Mouse (Mus musculus): Measurements from ENCODE around the gene Hist1h1b. TPM values are rescaled to one million over a fixed set of nuclear protein-coding genes. Genes with fewer than 3 reads are reported as not detected.
A peak's percentile ranks its signal among the peaks of the same experiment; 100 is the strongest.
"Not testable (repeated sequence)": the region's sequence is repeated elsewhere in the genome, so short reads cannot be mapped to it uniquely, and the experiment has no call there.

The Hist1h1b gene
- total RNA-seq (2021), result 1 to 10 TPM; 8.4 to 9.0 TPM
- long read RNA-seq, experiment 1, result 0 reads
- long read RNA-seq, experiment 2, result 0 reads

DNA sequence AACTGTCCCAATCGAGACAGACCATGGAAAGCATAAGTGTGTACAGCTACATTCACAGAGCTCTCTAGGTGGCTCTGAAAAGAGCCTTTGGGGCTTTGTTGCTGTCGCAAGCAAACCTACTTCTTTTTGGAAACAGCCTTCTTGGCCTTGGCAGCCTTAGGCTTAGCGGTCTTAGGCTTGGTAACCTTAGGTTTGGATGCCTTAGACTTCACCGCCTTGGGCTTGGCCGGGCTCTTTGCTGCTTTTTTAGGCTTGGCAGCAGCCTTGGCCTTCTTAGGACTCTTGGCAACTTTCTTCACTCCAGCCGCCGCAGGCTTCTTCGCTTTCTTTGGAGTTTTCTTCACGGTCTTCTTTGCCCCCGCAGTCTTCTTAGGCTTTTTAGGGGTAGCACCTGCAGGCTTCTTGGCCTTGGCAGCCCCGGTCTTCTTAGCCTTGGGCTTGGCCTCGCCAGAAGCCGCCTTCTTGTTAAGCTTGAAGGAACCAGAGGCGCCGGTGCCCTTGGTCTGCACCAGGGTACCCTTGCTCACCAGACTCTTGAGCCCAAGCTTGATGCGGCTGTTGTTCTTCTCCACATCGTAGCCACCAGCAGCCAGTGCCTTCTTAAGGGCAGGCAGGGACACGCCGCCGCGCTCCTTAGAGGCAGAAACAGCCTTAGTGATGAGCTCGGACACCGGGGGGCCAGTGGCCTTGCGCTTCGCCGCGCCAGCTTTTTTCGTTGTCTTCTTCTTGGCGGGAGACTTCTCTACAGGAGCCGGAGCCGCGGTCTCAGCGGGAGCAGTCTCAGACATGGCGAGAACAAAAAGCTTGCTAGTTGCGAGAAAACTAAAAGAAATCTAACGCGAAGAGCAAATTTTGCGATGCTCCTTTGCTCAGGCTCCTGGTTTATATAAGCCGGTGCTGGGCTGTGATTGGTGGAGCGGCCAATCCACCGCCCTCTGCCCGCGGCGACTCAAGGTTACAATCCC, at the start of gene Hist1h1b:
Gene Hist1h1b (minus strand): TSS at position 859 of the 965 bp plus-strand sequence.
- DNase-seq (ENCODE audit: low spot score in 2 of 2), result peak; percentile 71 to 77

GRCm38 (mm10) chr13:21828511-21828910, 48.1 kb upstream of the Hist1h1b start:
- no peak for DNase-seq (ENCODE audit: low spot score in 2 of 2)

GRCm38 (mm10) chr13:21820082-21820890, 39.9 kb upstream of the Hist1h1b start:
- DNase-seq (ENCODE audit: low spot score in 2 of 2), result not testable (repeated sequence)

GRCm38 (mm10) chr13:21812092-21812491, 31.7 kb upstream of the Hist1h1b start:
- not testable (repeated sequence) for DNase-seq (ENCODE audit: low spot score in 2 of 2)

GRCm38 (mm10) chr13:21811539-21811938, 31.1 kb upstream of the Hist1h1b start, which contains the start of gene Hist1h4m:
Gene Hist1h4m (plus strand): TSS chr13:21811746.
- DNase-seq (ENCODE audit: low spot score in 2 of 2), result peak; percentile 31 to 41

DNA sequence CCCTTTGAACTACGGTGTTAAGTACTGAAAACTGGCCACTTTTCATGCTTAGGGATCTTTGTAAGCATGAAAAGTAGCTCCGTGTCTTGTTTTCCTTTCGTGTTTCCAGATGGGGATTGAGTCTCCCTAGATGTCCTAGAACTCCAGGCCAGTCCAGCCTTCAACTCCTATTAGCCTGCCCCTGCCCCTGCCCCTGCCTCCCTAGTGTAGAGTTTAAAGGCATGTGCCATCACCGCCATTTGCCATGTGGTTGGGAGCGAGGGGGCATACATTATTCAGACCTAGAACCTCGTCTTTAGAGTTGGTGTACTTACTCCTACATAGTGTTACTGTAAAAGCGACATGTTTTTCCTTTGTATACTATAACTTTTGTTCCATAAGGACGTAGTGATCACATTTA, 30.6 kb upstream of the Hist1h1b start:
- DNase-seq (ENCODE audit: low spot score in 2 of 2), result not testable (repeated sequence)

DNA sequence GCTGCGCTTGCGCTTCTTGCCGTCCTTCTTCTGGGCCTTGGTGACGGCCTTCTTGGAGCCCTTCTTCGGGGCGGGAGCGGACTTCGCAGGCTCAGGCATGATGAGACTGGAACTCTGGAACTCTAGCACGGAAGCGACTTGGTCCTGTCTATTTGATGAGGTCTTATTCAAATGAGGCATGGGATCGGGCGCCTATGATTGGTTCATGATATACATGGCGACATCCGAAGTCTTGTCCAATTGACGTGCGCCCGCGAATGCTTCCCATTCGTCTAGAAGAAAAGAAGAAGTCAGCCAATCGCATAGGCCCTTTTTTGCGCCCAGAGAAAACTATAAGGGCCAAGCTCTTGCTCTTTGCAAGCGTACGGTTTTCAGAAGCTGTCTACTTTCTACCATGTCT, 29.6 kb upstream of the Hist1h1b start, which contains the start of the genes Hist1h2bq and Hist1h2ao:
Gene Hist1h2bq (minus strand): TSS at position 125 of the 400 bp plus-strand sequence.
Gene Hist1h2ao (plus strand): TSS at position 393 of the 400 bp plus-strand sequence.
- not testable (repeated sequence) for DNase-seq (ENCODE audit: low spot score in 2 of 2)

DNA sequence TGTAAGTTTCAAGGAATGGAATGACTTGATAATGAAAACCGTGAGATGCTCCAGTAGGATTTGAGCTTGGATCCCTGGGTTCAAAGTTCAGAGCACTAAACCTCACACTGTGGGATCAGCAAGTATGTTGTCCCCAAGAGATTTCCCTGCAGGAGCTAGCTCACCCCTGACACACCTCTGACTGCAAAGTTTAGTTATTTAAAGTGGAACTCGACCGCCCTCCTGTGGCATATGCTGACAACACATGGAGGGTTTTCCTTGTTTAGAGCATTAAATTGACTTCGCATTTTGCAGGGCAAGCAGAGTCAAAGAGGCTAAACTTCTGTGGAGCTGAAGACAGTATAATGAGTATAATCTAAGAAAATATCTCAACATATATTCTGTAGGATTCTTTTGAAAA, 22.6 kb upstream of the Hist1h1b start:
- DNase-seq (ENCODE audit: low spot score in 2 of 2), result not testable (repeated sequence)

- DNase-seq (ENCODE audit: low spot score in 2 of 2), result not testable (repeated sequence)
Measured at GRCm38 (mm10) chr13:21797163-21797562, 16.7 kb upstream of the Hist1h1b start.

- DNase-seq (ENCODE audit: low spot score in 2 of 2), result no peak
Measured at GRCm38 (mm10) chr13:21795584-21795983, 15.2 kb upstream of the Hist1h1b start.

DNA sequence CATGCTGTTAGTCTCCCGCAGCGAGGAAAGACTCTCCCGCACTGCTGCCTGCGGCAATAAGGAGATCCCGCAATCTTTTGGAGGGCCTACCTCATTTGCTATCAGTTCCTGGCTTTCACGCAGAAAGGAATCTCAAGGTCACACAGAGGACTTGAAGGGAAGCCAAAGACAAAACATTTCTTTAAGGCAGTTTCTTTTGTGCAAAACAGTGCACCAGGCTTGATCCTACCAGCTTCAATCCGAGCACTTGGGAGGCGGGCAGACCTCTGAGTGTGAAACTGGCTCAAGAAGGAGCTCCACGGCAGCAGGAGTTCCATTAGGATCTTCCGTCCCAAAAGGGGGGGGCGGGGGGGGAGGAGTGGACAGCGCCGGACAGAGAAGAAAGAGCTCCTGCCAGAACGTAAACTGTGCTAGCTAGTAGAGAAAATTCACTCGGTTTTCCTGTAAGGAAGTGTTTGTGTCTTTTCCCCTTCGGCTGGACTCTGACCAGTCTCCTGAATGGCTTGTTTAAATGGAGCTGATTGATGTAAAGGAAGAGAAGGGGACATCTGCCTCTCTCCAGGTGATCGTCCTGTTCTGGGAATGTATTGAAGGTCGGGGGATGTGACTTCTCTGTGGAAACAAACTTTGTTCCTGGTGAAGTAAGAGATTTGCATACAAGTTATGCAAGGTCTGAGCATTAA, 10.3 kb upstream of the Hist1h1b start:
- no peak for DNase-seq (ENCODE audit: low spot score in 2 of 2)

GRCm38 (mm10) chr13:21789925-21790324, 9.5 kb upstream of the Hist1h1b start:
- no peak for DNase-seq (ENCODE audit: low spot score in 2 of 2)

DNA sequence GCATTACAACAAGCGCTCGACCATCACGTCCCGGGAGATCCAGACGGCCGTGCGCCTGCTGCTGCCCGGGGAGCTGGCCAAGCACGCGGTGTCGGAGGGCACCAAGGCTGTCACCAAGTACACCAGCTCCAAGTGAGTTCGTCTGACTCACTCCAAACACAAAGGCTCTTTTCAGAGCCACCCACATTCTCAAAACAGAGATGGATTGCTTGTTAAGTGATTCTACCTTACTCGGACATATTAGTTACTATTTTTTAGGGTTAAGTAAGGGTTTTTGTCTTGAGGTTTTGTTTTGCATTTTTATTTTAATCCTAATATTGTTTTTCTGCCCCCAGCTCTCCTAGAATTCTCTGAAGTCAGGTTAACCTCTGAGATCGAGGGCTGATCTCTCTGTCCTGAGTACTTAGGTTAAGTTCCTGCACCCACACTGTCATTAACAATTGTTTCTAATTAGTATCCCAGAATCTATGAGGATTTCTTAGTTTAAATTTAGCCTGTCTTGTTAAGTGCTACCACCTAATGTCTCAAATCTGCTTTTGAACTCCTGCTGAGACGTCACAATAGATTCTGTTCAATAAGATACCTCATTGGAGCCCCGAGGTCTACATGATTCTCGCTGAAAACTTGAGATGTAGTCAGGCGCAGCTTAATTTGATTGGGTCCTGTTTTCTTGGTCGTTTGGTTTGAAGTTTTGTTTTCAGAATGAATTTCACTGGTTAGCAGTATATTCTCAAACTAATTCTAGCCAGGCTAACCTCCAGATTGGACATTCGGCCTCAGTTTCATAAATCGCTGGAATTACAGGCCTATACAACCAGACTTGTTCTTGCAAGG, 7.6 kb upstream of the Hist1h1b start:
- no peak for DNase-seq (ENCODE audit: low spot score in 2 of 2)

DNA sequence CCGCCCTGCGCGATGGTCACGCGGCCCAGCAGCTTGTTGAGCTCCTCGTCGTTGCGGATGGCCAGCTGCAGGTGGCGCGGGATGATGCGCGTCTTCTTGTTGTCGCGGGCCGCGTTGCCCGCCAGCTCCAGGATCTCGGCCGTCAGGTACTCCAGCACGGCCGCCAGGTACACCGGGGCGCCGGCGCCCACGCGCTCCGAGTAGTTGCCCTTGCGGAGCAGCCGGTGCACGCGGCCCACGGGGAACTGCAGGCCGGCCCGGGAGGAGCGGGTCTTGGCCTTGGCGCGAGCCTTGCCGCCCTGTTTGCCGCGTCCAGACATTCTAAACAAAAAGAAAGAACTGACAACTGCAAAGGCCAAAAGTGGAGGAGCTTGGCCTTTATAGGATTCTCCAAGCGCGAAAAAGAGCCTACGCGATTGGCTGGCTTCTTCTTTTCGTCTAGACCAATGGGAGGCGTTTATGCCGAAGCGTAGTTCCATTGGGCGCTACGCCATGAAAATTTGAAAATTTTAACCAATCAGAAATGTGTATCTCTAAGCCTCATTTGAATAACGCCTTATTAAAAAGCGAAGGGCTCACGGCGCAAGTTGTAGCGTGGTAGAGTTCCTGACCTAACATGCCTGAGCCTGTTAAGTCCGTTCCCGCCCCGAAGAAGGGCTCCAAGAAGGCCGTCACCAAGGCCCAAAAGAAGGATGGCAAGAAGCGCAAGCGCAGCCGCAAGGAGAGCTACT, 6.6 kb upstream of the Hist1h1b start, which contains the start of the genes Hist1h2an and Hist1h2bp:
Gene Hist1h2an (minus strand): TSS at position 320 of the 731 bp plus-strand sequence.
Gene Hist1h2bp (plus strand): TSS at position 563 of the 731 bp plus-strand sequence.
- DNase-seq (ENCODE audit: low spot score in 2 of 2), result peak; percentile 80 to 85

- no peak for DNase-seq (ENCODE audit: low spot score in 2 of 2)
Measured at GRCm38 (mm10) chr13:21786189-21786898, 5.9 kb upstream of the Hist1h1b start.

GRCm38 (mm10) chr13:21784311-21784710, 3.9 kb upstream of the Hist1h1b start:
- no peak for DNase-seq (ENCODE audit: low spot score in 2 of 2)

DNA sequence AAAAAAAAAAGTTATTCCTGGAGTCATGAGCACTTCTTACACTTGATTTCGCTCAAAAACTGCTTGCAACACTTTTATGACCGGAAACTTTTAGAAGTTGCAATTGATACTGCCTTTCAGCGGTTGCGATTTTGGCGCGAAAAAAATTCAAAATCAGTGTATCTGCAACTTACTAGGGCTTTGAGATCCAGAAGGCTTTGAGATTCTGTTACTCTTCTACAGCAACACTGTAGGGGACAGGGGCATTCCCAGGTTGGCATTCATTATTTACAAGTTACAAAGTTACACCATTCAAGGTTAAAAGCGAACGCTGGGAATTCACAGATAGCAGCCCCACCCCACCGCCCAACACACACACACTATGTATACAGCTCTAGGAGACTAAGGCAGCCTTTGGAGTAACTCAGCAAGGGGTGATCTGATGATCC, 3.3 kb upstream of the Hist1h1b start:
- DNase-seq (ENCODE audit: low spot score in 2 of 2), result no peak

- peak; percentile 60 to 62 for DNase-seq (ENCODE audit: low spot score in 2 of 2)
Measured at GRCm38 (mm10) chr13:21783255-21783617, 2.8 kb upstream of the Hist1h1b start, which contains the start of gene Hist1h3i. Gene Hist1h3i (minus strand): TSS chr13:21783370.

Data from left cerebral cortex, adult 18-20 months (tissue).